Mouse (Mus musculus): Measurements from ENCODE around the gene Cidec. TPM values are rescaled to one million over a fixed set of nuclear protein-coding genes. Genes with fewer than 3 reads are reported as not detected.
A peak's percentile ranks its signal among the peaks of the same experiment; 100 is the strongest.

Gene Cidec
- polyA plus RNA-seq, 1 experiment from 2014 or later = not detected

- H3K27ac ChIP-seq = peak within 1 kb of the TSS; percentile 64
- H3K27me3 ChIP-seq = peaks cover 17% of the 10 kb centered on the region
- H3K4me3 ChIP-seq = peak within 1 kb of the TSS; percentile 47
- H3K4me1 ChIP-seq (replicated peaks) = peaks cover 30% of the 10 kb centered on the region
- H3K36me3 ChIP-seq = no peaks in the 10 kb centered on the region
- ATAC-seq (replicated peaks; ENCODE audit: insufficient number of reproducible peaks, insufficient read depth, low FRiP score, low read depth) = peak; percentile 48; the same call in 1 of the 2 replicates
- peak within 1 kb of the TSS; percentile 72 for H3K4me2 ChIP-seq
- peak within 1 kb of the TSS; percentile 62 for H3K9ac ChIP-seq
- 23% methylated on average over 12 of the region's 12 CpGs for WGBS
- no peaks in the 10 kb centered on the region for H3K9me3 ChIP-seq (replicated peaks)
These were observed 35.9 kb upstream of the Cidec start, which contains the start of gene Il17rc for GRCm38 (mm10) chr6:113471297-113471936. Gene Il17rc (plus strand): TSS chr6:113471427.

GRCm38 (mm10) chr6:113469432-113469831 lies 33.9 kb upstream of the Cidec start:
- Histone ChIP-seq H3K4me3 (peak overlapping the region; percentile 44), H3K36me3 (no peaks in the 10 kb centered on the region), H3K27me3 (peaks cover 17% of the 10 kb centered on the region), H3K9ac (peak overlapping the region; percentile 43), H3K27ac (no peak overlapping the region), H3K4me2 (peak overlapping the region; percentile 82), H3K9me3 (replicated peaks) (no peaks in the 10 kb centered on the region), H3K4me1 (replicated peaks) (peaks cover 30% of the 10 kb centered on the region)
- 2% methylated on average over 31 of the region's 31 CpGs for WGBS
- peak; percentile 63; the same call in 1 of the 2 replicates for ATAC-seq (replicated peaks; ENCODE audit: insufficient number of reproducible peaks, insufficient read depth, low FRiP score, low read depth)

GRCm38 (mm10) chr6:113469021-113469420 lies 33.5 kb upstream of the Cidec start:
- no peaks in the 10 kb centered on the region for H3K36me3 ChIP-seq
- peak overlapping the region; percentile 82 for H3K4me2 ChIP-seq
- no peak overlapping the region for H3K27ac ChIP-seq
- peak overlapping the region; percentile 44 for H3K4me3 ChIP-seq
- H3K9me3 ChIP-seq (replicated peaks) = no peaks in the 10 kb centered on the region
- H3K4me1 ChIP-seq (replicated peaks) = peaks cover 30% of the 10 kb centered on the region
- peak overlapping the region; percentile 43; the same call in 1 of the 2 replicates for H3K9ac ChIP-seq
- ATAC-seq (replicated peaks; ENCODE audit: insufficient number of reproducible peaks, insufficient read depth, low FRiP score, low read depth) = no peak
- peaks cover 17% of the 10 kb centered on the region for H3K27me3 ChIP-seq
- WGBS = 7% methylated on average over 9 of the region's 9 CpGs

- Histone ChIP-seq H3K9ac (no peak overlapping the region), H3K27me3 (peaks cover 17% of the 10 kb centered on the region), H3K9me3 (replicated peaks) (no peaks in the 10 kb centered on the region), H3K4me2 (no peak overlapping the region; the same call in 1 of the 2 replicates), H3K27ac (no peak overlapping the region), H3K4me3 (no peak overlapping the region), H3K36me3 (no peaks in the 10 kb centered on the region), H3K4me1 (replicated peaks) (peaks cover 30% of the 10 kb centered on the region)
- ATAC-seq (replicated peaks; ENCODE audit: insufficient number of reproducible peaks, insufficient read depth, low FRiP score, low read depth) = no peak
- 69% methylated on average over 3 of the region's 3 CpGs for WGBS
These were observed 33.0 kb upstream of the Cidec start for GRCm38 (mm10) chr6:113468512-113468911.

- no peaks in the 10 kb centered on the region for H3K36me3 ChIP-seq
- no peak overlapping the region for H3K4me2 ChIP-seq
- no peaks in the 10 kb centered on the region for H3K9me3 ChIP-seq (replicated peaks)
- no peak for ATAC-seq (replicated peaks; ENCODE audit: insufficient number of reproducible peaks, insufficient read depth, low FRiP score, low read depth)
- H3K4me3 ChIP-seq = no peak overlapping the region
- peaks cover 12% of the 10 kb centered on the region for H3K27me3 ChIP-seq
- H3K27ac ChIP-seq = no peak overlapping the region
- peaks cover 13% of the 10 kb centered on the region for H3K4me1 ChIP-seq (replicated peaks)
- H3K9ac ChIP-seq = no peak overlapping the region
- 45% methylated on average over 5 of the region's 5 CpGs for WGBS
These were observed 30.0 kb upstream of the Cidec start for GRCm38 (mm10) chr6:113465602-113466001.

- 62% methylated on average over 7 of the region's 7 CpGs for WGBS
- Histone ChIP-seq H3K4me3 (no peak overlapping the region), H3K36me3 (no peaks in the 10 kb centered on the region)
These were observed 28.5 kb upstream of the Cidec start for GRCm38 (mm10) chr6:113464040-113464439.

GRCm38 (mm10) chr6:113458635-113459034 lies 23.1 kb upstream of the Cidec start:
- H3K9me3 ChIP-seq (replicated peaks) = no peaks in the 10 kb centered on the region
- no peak for ATAC-seq (replicated peaks; ENCODE audit: insufficient number of reproducible peaks, insufficient read depth, low FRiP score, low read depth)
- H3K27ac ChIP-seq = no peak overlapping the region
- no peak overlapping the region for H3K9ac ChIP-seq
- no peaks in the 10 kb centered on the region; the same call in 1 of the 2 replicates for H3K27me3 ChIP-seq
- WGBS = 48% methylated on average over 10 of the region's 10 CpGs
- H3K4me2 ChIP-seq = no peak overlapping the region
- H3K36me3 ChIP-seq = no peaks in the 10 kb centered on the region
- no peaks in the 10 kb centered on the region for H3K4me1 ChIP-seq (replicated peaks)
- no peak overlapping the region for H3K4me3 ChIP-seq

More at GRCm38 (mm10) chr6:113464040-113464439, 28.5 kb upstream of the Cidec start:
- no peak for ATAC-seq (replicated peaks; ENCODE audit: insufficient number of reproducible peaks, insufficient read depth, low FRiP score, low read depth)
- Histone ChIP-seq H3K4me2 (no peak overlapping the region), H3K27ac (no peak overlapping the region), H3K9ac (no peak overlapping the region), H3K27me3 (no peaks in the 10 kb centered on the region), H3K4me1 (replicated peaks) (peaks cover 3% of the 10 kb centered on the region), H3K9me3 (replicated peaks) (no peaks in the 10 kb centered on the region)

GRCm38 (mm10) chr6:113457952-113458534 lies 22.5 kb upstream of the Cidec start, which contains the start of gene Il17re:
Gene Il17re (plus strand): TSS chr6:113458484.
- Histone ChIP-seq H3K4me1 (replicated peaks) (no peaks in the 10 kb centered on the region), H3K27ac (no peak within 1 kb of the TSS), H3K4me2 (no peak within 1 kb of the TSS), H3K9me3 (replicated peaks) (no peaks in the 10 kb centered on the region), H3K9ac (no peak within 1 kb of the TSS), H3K36me3 (no peaks in the 10 kb centered on the region), H3K27me3 (no peaks in the 10 kb centered on the region; the same call in 1 of the 2 replicates), H3K4me3 (no peak within 1 kb of the TSS)
- ATAC-seq (replicated peaks; ENCODE audit: insufficient number of reproducible peaks, insufficient read depth, low FRiP score, low read depth) = no peak
- WGBS = 54% methylated on average over 10 of the region's 10 CpGs

- H3K4me2 ChIP-seq = no peak overlapping the region
- peaks cover 9% of the 10 kb centered on the region; the same call in 1 of the 2 replicates for H3K4me1 ChIP-seq (replicated peaks)
- no peak overlapping the region for H3K27ac ChIP-seq
- no peak overlapping the region for H3K9ac ChIP-seq
- no peak overlapping the region for H3K4me3 ChIP-seq
- ATAC-seq (replicated peaks; ENCODE audit: insufficient number of reproducible peaks, insufficient read depth, low FRiP score, low read depth) = no peak
- H3K9me3 ChIP-seq (replicated peaks) = no peaks in the 10 kb centered on the region
- no peaks in the 10 kb centered on the region; the same call in 1 of the 2 replicates for H3K27me3 ChIP-seq
- no peaks in the 10 kb centered on the region for H3K36me3 ChIP-seq
- 44% methylated on average over 5 of the region's 5 CpGs for WGBS
These were observed 19.4 kb upstream of the Cidec start for GRCm38 (mm10) chr6:113455007-113455406.

- peaks cover 19% of the 10 kb centered on the region for H3K36me3 ChIP-seq
- no peaks in the 10 kb centered on the region for H3K27me3 ChIP-seq
- no peaks in the 10 kb centered on the region for H3K9me3 ChIP-seq (replicated peaks)
- WGBS = 53% methylated on average over 2 of the region's 2 CpGs
- peaks cover 9% of the 10 kb centered on the region; the same call in 1 of the 2 replicates for H3K4me1 ChIP-seq (replicated peaks)
- H3K9ac ChIP-seq = no peak overlapping the region
- no peak for ATAC-seq (replicated peaks; ENCODE audit: insufficient number of reproducible peaks, insufficient read depth, low FRiP score, low read depth)
- no peak overlapping the region for H3K27ac ChIP-seq
- H3K4me2 ChIP-seq = no peak overlapping the region
- no peak overlapping the region for H3K4me3 ChIP-seq
These were observed 16.3 kb upstream of the Cidec start for GRCm38 (mm10) chr6:113451839-113452238.

GRCm38 (mm10) chr6:113447639-113448038 lies 12.1 kb upstream of the Cidec start:
- no peaks in the 10 kb centered on the region for H3K27me3 ChIP-seq
- no peak for ATAC-seq (replicated peaks; ENCODE audit: insufficient number of reproducible peaks, insufficient read depth, low FRiP score, low read depth)
- H3K4me1 ChIP-seq (replicated peaks) = peaks cover 16% of the 10 kb centered on the region
- H3K36me3 ChIP-seq = peaks cover 21% of the 10 kb centered on the region
- H3K4me2 ChIP-seq = no peak overlapping the region
- H3K4me3 ChIP-seq = no peak overlapping the region
- WGBS = 91% methylated on average over 4 of the region's 4 CpGs
- H3K9me3 ChIP-seq (replicated peaks) = no peaks in the 10 kb centered on the region
- H3K9ac ChIP-seq = no peak overlapping the region
- no peak overlapping the region for H3K27ac ChIP-seq
